8 mouse cellular contexts compared by ENCODE assay signal in genomic region chr4:137739151-137739923, GRCm38 (mm10). TPM values are rescaled to one million over a fixed set of nuclear protein-coding genes. Genes with fewer than 3 reads are reported as not detected.
DNase-seq lines count a peak whose midpoint lies in the region; ATAC-seq and TF ChIP-seq lines count a peak whose summit lies in the region.

No protein-coding gene starts in this region.

- H3K27me3 ChIP-seq in heart, embryonic 13.5 days (replicated peaks) = peaks cover 39% of the 10 kb centered on the region
- H3K27me3 ChIP-seq in heart, adult 2 months (ENCODE audit: control insufficient read depth, insufficient read depth, low read length) = no peaks in the 10 kb centered on the region
- no peaks in the 10 kb centered on the region for H3K27me3 ChIP-seq in limb, embryonic 14.5 days (ENCODE audit: control insufficient read depth, insufficient read depth, low read length)

- intact Hi-C loops in heart, adult 2 months (cut with DNase I) = no loop called here

- H3K4me1 ChIP-seq in heart, embryonic 13.5 days = peaks cover 10% of the 10 kb centered on the region; the same call in 1 of the 2 replicates
- no peaks in the 10 kb centered on the region for H3K4me1 ChIP-seq in heart, adult 2 months (ENCODE audit: control insufficient read depth, insufficient read depth, low read length)
- peaks cover 7% of the 10 kb centered on the region for H3K4me1 ChIP-seq in limb, embryonic 14.5 days (ENCODE audit: control insufficient read depth, insufficient read depth, low read length)

- H3K27ac ChIP-seq in heart, embryonic 13.5 days (replicated peaks) = no peak overlapping the region
- no peak overlapping the region for H3K27ac ChIP-seq in heart, adult 2 months
- no peak overlapping the region for H3K27ac ChIP-seq in limb, embryonic 14.5 days (replicated peaks; ENCODE audit: low read depth, low read length)

- 48% methylated on average over 9 of the region's 9 CpGs for WGBS in heart, embryonic 13.5 days
- WGBS in heart, adult 2 months = 49% methylated on average over 9 of the region's 9 CpGs
- WGBS in limb, embryonic 14.5 days = 53% methylated on average over 9 of the region's 9 CpGs

- H3K9me3 ChIP-seq in heart, embryonic 13.5 days = no peaks in the 10 kb centered on the region
- H3K9me3 ChIP-seq in limb, embryonic 14.5 days (ENCODE audit: control insufficient read depth, low read length) = no peaks in the 10 kb centered on the region

- DNase-seq in heart, adult 2 months = no peak
- peak; percentile 91 for DNase-seq in brain, embryonic 14.5 days (ENCODE audit: low read depth)
- DNase-seq in limb, embryonic 14.5 days (ENCODE audit: low spot score) = peak; percentile 74
- peak; percentile 54 for DNase-seq in neural tube, embryonic 10.5 days (ENCODE audit: extremely low spot score, low spot score)
- DNase-seq in ovary, postnatal 14 days (ENCODE audit: low spot score) = no peak
- no peak for DNase-seq in urinary bladder, adult 2 months (ENCODE audit: low spot score)

- H3K79me2 ChIP-seq in heart, adult 2 months (replicated peaks; ENCODE audit: control insufficient read depth, insufficient read depth, low read length) = no peaks in the 10 kb centered on the region

- TF ChIP-seq POLR2A in heart, adult 2 months (IDR thresholded peaks at IDR 0.05; ENCODE audit: insufficient read depth, low read depth, low read length) = no peak
- TF ChIP-seq POLR2A in brain, embryonic 14.5 days (IDR thresholded peaks at IDR 0.05; ENCODE audit: borderline replicate concordance, extremely low read depth, insufficient read depth, insufficient read length, poor library complexity, severe bottlenecking) = no peak
- no peak for TF ChIP-seq POLR2A in limb, embryonic 14.5 days (IDR thresholded peaks at IDR 0.05; ENCODE audit: borderline replicate concordance, extremely low read depth, insufficient read depth, insufficient read length)

- no peak overlapping the region for H3K9ac ChIP-seq in heart, embryonic 13.5 days
- H3K9ac ChIP-seq in heart, adult 2 months (ENCODE audit: low read depth, low read length) = no peak overlapping the region
- H3K9ac ChIP-seq in limb, embryonic 14.5 days (ENCODE audit: low read depth, low read length, severe bottlenecking) = no peak overlapping the region

- H3K36me3 ChIP-seq in heart, embryonic 13.5 days = no peaks in the 10 kb centered on the region
- no peaks in the 10 kb centered on the region for H3K36me3 ChIP-seq in heart, adult 2 months (ENCODE audit: control insufficient read depth, insufficient read depth, low read length)
- no peaks in the 10 kb centered on the region for H3K36me3 ChIP-seq in limb, embryonic 14.5 days (ENCODE audit: control insufficient read depth, insufficient read depth, low read length)

- ATAC-seq in heart, embryonic 13.5 days (ENCODE audit: extremely low read depth, insufficient number of reproducible peaks, low FRiP score, low TSS enrichment) = no peak
- ATAC-seq in hematopoietic stem cell, adult 5-6 weeks (replicated peaks in 1 of 2; ENCODE audit: insufficient read depth in 1 of 2, low FRiP score in 2 of 2, low TSS enrichment in 1 of 2, low read depth in 1 of 2, poor library complexity in 2 of 2, severe bottlenecking in 2 of 2) = peak; percentile 44 to 57; a peak in 2 of 4 replicates
- ATAC-seq in limb, embryonic 14.5 days (ENCODE audit: low FRiP score, low read depth) = peak; percentile 73; the same call in 1 of the 2 replicates

- no peak overlapping the region for H3K4me3 ChIP-seq in heart, embryonic 13.5 days
- H3K4me3 ChIP-seq in heart, adult 2 months = no peak overlapping the region
- no peak overlapping the region for H3K4me3 ChIP-seq in limb, embryonic 14.5 days (replicated peaks; ENCODE audit: low read length)

- TF ChIP-seq EP300 in heart, adult 2 months (IDR thresholded peaks at IDR 0.05; ENCODE audit: insufficient read depth, low read depth, low read length) = no peak

- peak overlapping the region; percentile 32; the same call in 1 of the 2 replicates for H3K4me2 ChIP-seq in heart, embryonic 13.5 days
- H3K4me2 ChIP-seq in limb, embryonic 14.5 days (replicated peaks; ENCODE audit: low read depth, low read length, severe bottlenecking) = peak overlapping the region; percentile 35; the same call in 1 of the 2 replicates

- TF ChIP-seq CTCF in heart, adult 2 months (IDR thresholded peaks at IDR 0.05) = no peak
- TF ChIP-seq CTCF in brain, embryonic 14.5 days (IDR thresholded peaks at IDR 0.05; ENCODE audit: borderline replicate concordance, extremely low read depth, insufficient read depth, insufficient read length) = no peak

RNA-seq across cellular contexts. Expression of gene Alpl, which starts 56.8 kb away (rescaled TPM):
- 3.3 and 3.8 TPM in 2 replicates for polyA plus RNA-seq in heart, embryonic 13.5 days (2015; fragmentation: Nextera tagmentation; extraction: Ambion mirVana)
- 10 to 100 TPM; 55.6 to 64.8 TPM for total RNA-seq in heart, adult 2 months (2021)
- polyA plus RNA-seq in heart, adult 2 months (2012; rRNA removed) = 33.2 and 47.8 TPM in 2 replicates
- polyA plus RNA-seq in brain, embryonic 14.5 days (2012; rRNA removed) = 8.8 and 14.0 TPM in 2 replicates
- not detected in 2 replicates for total RNA-seq in hematopoietic stem cell, adult 5-6 weeks (2017)
- polyA plus RNA-seq in limb, embryonic 14.5 days (2012; rRNA removed) = 31.4 and 40.6 TPM in 2 replicates
- polyA plus RNA-seq in limb, embryonic 14.5 days (2014; fragmentation: Nextera tagmentation; extraction: Ambion mirVana) = 26.3 and 28.0 TPM in 2 replicates
- 96.6 and 104 TPM in 2 replicates for polyA plus RNA-seq in urinary bladder, adult 2 months (2012; rRNA removed)

Comparison
In these comparisons a context has a peak if more than half of its experiments do, and no peak if none do; other contexts are left out.
1. DNase-seq: peak in brain, embryonic 14.5 days (single experiment), limb, embryonic 14.5 days (single experiment) and neural tube, embryonic 10.5 days (single experiment); none in heart, adult 2 months (0 of 2), ovary, postnatal 14 days (single experiment) and urinary bladder, adult 2 months (single experiment).